Mouse (Mus musculus) neural tube, embryonic 11.5 days (tissue): ENCODE results near the gene Cenpb. TPM values are rescaled to one million over a fixed set of nuclear protein-coding genes. Genes with fewer than 3 reads are reported as not detected.

Source experiments
- ATAC-seq: fragments of 200-750 bp; cut with Nextera tagmentation; 2 replicates; pipeline ENCODE4 v1.8.0; 2017; ENCODE audit warnings: moderate number of reproducible peaks, mild to moderate bottlenecking, moderate TSS enrichment, moderate library complexity; ENCODE audit not compliant: insufficient read depth, low FRiP score, low TSS enrichment
- DNase-seq: peaks from one replicate; pipeline ENCODE4 v3.0.0-alpha.2; 2015; ENCODE audit warnings: low spot score
- H3K27ac ChIP-seq: fragments of 300-500 bp; sonication (generic); 2 replicates; pipeline ENCODE4 v1.5.1; 2014; ENCODE audit warnings: low read depth, mild to moderate bottlenecking, low read length
- H3K27me3 ChIP-seq: fragments of 300-500 bp; sonication (generic); 2 replicates; pipeline ENCODE4 v1.6.1; 2014; ENCODE audit warnings: mild to moderate bottlenecking, low read length, mixed read lengths; ENCODE audit not compliant: control insufficient read depth, insufficient read depth
- H3K36me3 ChIP-seq: fragments of 300-500 bp; sonication (generic); 2 replicates; pipeline ENCODE4 v1.6.1; 2014; ENCODE audit warnings: mild to moderate bottlenecking, low read length, moderate library complexity, mixed read lengths; ENCODE audit not compliant: control insufficient read depth, insufficient read depth
- H3K4me1 ChIP-seq: fragments of 300-500 bp; sonication (generic); 2 replicates; pipeline ENCODE4 v1.6.1; 2014; ENCODE audit warnings: low read length, mixed read lengths; ENCODE audit not compliant: control insufficient read depth, insufficient read depth
- H3K4me2 ChIP-seq: fragments of 300-500 bp; sonication (generic); 2 replicates; pipeline ENCODE4 v1.6.1; 2014; ENCODE audit warnings: low read depth, mild to moderate bottlenecking, moderate library complexity
- H3K4me3 ChIP-seq: fragments of 300-500 bp; sonication (generic); 2 replicates; pipeline ENCODE4 v1.5.1; 2014; ENCODE audit warnings: low read depth, low read length
- H3K9ac ChIP-seq: fragments of 300-500 bp; sonication (generic); 2 replicates; pipeline ENCODE4 v1.6.1; 2014; ENCODE audit warnings: mild to moderate bottlenecking, low read length
- H3K9me3 ChIP-seq: fragments of 300-500 bp; sonication (generic); 2 replicates; pipeline ENCODE4 v1.6.1; 2016; ENCODE audit warnings: low read length; ENCODE audit not compliant: control insufficient read depth
- WGBS: fragments of 180-500 bp; shearing (Covaris S2); extraction: QIAGEN DNeasy Blood & Tissue Kit; methylation state at CpG from one replicate; pipeline ENCODE4 v1.1.7; 2014; 5-methylcytosine and 5-hydroxymethylcytosine counted together
- polyA plus RNA-seq: library from polyadenylated mRNA; unstranded; fragments of >200 nt; fragmentation: Nextera tagmentation; extraction: Ambion mirVana; gene quantifications from 2 replicates; pipeline ENCODE4 v1.2.1, GENCODE M21; 2014

The Cenpb gene
- polyA plus RNA-seq, 1 experiment from 2014 or later: 10.8 TPM

DNA sequence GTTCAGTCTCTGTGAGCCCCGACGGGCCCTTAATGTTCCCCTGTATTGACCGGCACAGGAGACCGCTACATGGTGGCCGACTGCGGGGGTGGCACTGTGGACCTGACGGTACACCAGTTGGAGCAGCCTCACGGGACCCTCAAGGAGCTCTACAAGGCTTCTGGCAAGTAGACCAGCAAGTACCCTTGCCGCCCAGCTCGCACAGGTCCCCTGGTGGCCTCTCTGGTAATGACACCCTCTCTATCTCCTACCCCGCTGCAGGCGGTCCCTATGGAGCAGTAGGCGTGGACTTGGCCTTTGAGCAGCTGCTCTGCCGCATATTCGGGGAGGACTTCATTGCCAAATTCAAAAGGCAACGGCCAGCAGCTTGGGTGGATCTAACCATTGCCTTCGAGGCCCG lies 37.3 kb downstream of the Cenpb start:
- no peak overlapping the region for H3K27ac ChIP-seq
- H3K36me3 ChIP-seq: peaks cover 21% of the 10 kb centered on the region
- H3K4me1 ChIP-seq: no peaks in the 10 kb centered on the region
- no peak overlapping the region for H3K4me3 ChIP-seq
- WGBS: 22% methylated on average over 18 of the region's 18 CpGs
- H3K27me3 ChIP-seq: no peaks in the 10 kb centered on the region
- H3K9me3 ChIP-seq: no peaks in the 10 kb centered on the region
- H3K9ac ChIP-seq: no peak overlapping the region
- DNase-seq (peak; percentile 77), ATAC-seq (peak; percentile 50)
- peak overlapping the region; percentile 9; the same call in 1 of the 2 replicates for H3K4me2 ChIP-seq

DNA sequence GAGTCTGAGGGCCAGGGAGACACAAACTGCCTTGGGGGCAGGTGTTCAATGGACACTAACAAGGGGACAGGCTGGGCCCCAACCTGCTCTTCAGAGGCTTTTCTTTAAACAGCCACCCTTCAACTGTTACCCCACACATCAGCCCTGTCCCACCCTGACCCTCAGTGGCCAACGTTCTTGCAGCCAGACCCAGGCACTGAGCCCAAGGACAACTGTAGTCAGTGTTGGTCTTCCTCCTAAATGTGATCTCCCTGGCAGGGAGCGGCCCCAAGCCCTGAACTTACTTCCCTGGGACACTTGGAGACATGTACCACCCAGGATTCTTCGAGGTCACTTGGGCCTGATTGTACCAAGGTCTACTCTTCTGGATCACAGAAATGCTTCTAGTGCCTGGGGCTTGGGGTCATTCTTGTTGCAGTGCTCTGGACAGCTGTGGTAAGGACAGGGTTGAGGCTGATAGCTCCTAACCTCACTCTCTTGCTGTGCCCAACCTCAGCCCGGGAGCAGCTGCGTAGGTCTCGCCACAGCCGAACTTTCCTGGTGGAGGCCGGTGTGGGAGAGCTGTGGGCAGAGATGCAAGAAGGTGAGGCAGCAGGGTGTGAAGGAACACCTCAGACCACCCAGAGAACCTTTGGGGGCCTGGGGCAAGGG lies 38.4 kb downstream of the Cenpb start:
- Histone ChIP-seq H3K27me3 (no peaks in the 10 kb centered on the region), H3K4me1 (no peaks in the 10 kb centered on the region), H3K4me2 (no peak overlapping the region), H3K36me3 (peaks cover 18% of the 10 kb centered on the region), H3K27ac (no peak overlapping the region), H3K9me3 (no peaks in the 10 kb centered on the region), H3K9ac (no peak overlapping the region), H3K4me3 (no peak overlapping the region)
- ATAC-seq (no peak), DNase-seq (no peak)
- WGBS: 93% methylated on average over 8 of the region's 8 CpGs

DNA sequence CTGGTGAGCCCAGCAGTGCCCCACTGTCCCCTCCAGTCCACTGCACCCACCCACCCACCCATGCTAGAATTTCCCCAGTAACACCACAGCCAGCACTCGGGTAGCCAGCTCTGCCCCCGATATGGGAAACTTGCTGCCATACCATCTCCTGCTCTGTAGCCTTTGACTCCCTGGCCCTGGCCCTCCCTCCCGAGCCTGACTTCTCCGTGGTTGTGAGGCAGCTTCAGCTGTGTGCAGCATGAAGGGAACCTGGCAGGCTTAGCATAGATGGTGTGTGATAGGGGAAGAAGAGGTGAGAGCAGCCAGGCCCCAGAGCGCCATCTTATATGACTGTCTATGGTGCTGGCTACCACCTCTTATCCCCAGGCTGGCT lies 39.3 kb downstream of the Cenpb start:
- 80% methylated on average over 5 of the region's 5 CpGs for WGBS
- ATAC-seq: no peak

DNA sequence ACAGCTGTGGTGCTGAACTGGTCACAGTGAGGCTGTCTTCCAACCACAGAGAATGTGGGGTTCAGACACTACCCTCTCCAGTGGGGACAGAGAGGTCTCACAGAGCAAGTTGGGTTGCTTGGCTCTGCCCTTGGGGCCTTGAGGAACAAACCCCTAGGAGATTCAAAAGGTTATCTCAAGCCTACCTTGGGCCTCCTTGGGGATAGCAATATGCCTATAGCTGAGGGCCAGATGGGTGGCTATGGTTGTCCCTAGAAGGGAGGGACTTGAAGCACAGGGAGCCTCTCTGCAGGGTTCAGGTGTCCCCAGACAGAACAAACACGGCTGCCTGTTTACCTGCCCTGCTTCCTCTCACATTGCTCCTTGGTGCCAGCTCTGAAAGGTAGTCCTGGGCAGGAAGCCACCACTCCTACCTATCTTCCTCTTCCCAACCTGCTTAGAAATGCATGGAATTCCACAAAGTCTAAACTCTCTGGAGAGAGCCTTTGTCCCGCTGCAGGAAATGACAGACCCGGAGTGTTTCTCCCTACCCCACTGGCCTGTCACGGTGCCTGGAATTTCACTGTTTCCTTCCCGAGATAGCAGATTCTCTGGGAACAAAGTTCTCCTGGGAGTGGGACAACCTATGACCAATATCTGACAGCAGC lies 39.9 kb downstream of the Cenpb start:
- Histone ChIP-seq H3K4me1 (no peaks in the 10 kb centered on the region), H3K27ac (no peak overlapping the region), H3K4me3 (no peak overlapping the region), H3K4me2 (no peak overlapping the region), H3K9me3 (no peaks in the 10 kb centered on the region), H3K36me3 (peaks cover 11% of the 10 kb centered on the region), H3K27me3 (no peaks in the 10 kb centered on the region), H3K9ac (no peak overlapping the region)
- WGBS: 64% methylated on average over 5 of the region's 5 CpGs
- ATAC-seq (no peak), DNase-seq (no peak)

More for the DNA sequence above, 39.3 kb downstream of the Cenpb start:
- H3K9ac ChIP-seq: no peak overlapping the region
- no peak overlapping the region for H3K4me2 ChIP-seq
- no peaks in the 10 kb centered on the region for H3K4me1 ChIP-seq
- no peak overlapping the region for H3K27ac ChIP-seq
- no peak for DNase-seq
- H3K36me3 ChIP-seq: peaks cover 14% of the 10 kb centered on the region
- H3K27me3 ChIP-seq: no peaks in the 10 kb centered on the region
- no peaks in the 10 kb centered on the region for H3K9me3 ChIP-seq
- H3K4me3 ChIP-seq: no peak overlapping the region

DNA sequence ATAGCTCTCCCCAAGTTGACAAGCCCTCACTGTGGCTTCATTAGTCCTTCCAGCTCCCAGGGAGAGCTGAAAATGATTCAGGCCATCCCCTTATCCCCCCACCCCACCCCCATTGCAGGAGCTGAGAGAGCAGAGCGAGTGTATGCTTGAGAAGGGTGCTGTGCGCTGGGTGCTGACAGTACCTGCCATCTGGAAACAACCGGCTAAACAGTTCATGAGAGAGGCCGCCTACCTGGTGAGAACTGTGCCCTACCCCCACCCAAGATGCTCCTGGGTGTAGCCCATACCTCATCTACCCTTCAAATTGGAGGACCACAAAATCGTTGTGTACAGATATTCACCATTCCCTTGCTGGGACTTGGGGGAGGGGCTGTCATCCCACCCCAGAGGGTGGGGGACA lies 40.6 kb downstream of the Cenpb start:
- no peaks in the 10 kb centered on the region for H3K9me3 ChIP-seq
- H3K4me3 ChIP-seq: no peak overlapping the region
- DNase-seq (no peak), ATAC-seq (no peak)
- no peak overlapping the region for H3K27ac ChIP-seq
- H3K36me3 ChIP-seq: peaks cover 4% of the 10 kb centered on the region
- no peak overlapping the region for H3K9ac ChIP-seq
- H3K4me1 ChIP-seq: no peaks in the 10 kb centered on the region
- WGBS: 92% methylated on average over 5 of the region's 5 CpGs
- H3K4me2 ChIP-seq: no peak overlapping the region
- no peaks in the 10 kb centered on the region for H3K27me3 ChIP-seq

DNA sequence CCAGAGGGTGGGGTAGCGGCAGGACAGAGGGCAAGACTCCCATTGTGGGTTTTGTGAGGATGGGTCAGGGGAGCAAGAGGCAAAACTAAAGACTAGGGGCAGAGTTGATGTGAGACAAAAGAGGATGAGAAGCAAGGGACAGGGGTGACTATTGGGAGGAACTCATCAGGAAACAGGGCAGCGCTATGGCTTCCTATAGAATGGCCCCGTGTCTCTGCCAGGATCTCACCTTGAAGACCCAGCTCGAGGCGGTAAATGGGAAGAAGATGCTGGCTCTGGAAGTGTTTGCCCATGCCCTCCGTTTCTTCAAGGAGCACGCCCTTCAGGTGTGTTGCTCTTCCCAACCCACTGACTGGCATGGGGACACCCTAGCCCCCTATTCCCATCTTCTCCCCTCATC lies 41.1 kb downstream of the Cenpb start:
- no peak for DNase-seq

DNA sequence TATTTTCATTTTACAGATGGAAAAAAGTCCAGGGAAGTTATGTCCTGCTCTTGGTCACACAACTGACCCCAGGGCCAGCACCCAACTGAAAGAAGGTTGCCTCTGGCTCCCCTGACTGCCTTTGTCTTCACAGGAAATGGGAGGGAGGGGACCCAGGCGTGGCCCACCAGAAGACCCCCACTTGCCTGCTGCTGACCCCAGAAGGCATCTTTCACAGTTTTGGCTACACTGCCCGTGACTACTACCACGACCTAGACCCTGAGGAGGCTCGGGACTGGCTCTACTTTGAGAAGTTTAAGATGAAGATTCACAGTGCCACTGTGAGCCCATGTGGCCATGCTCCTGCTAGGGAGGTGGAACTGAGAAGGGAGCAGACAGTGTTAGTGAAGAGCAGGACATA lies 41.6 kb downstream of the Cenpb start:
- Histone ChIP-seq H3K4me1 (no peaks in the 10 kb centered on the region), H3K36me3 (peaks cover 6% of the 10 kb centered on the region), H3K4me3 (no peak overlapping the region), H3K27me3 (no peaks in the 10 kb centered on the region), H3K9me3 (no peaks in the 10 kb centered on the region), H3K27ac (no peak overlapping the region), H3K9ac (no peak overlapping the region), H3K4me2 (no peak overlapping the region)
- DNase-seq: no peak
- no peak for ATAC-seq
- 89% methylated on average over 4 of the region's 4 CpGs for WGBS

More for the DNA sequence above, 41.1 kb downstream of the Cenpb start:
- Histone ChIP-seq H3K4me2 (no peak overlapping the region), H3K27ac (no peak overlapping the region), H3K9ac (no peak overlapping the region), H3K4me1 (no peaks in the 10 kb centered on the region), H3K4me3 (no peak overlapping the region), H3K9me3 (no peaks in the 10 kb centered on the region), H3K27me3 (no peaks in the 10 kb centered on the region), H3K36me3 (peaks cover 6% of the 10 kb centered on the region)
- 90% methylated on average over 7 of the region's 7 CpGs for WGBS
- no peak for ATAC-seq

DNA sequence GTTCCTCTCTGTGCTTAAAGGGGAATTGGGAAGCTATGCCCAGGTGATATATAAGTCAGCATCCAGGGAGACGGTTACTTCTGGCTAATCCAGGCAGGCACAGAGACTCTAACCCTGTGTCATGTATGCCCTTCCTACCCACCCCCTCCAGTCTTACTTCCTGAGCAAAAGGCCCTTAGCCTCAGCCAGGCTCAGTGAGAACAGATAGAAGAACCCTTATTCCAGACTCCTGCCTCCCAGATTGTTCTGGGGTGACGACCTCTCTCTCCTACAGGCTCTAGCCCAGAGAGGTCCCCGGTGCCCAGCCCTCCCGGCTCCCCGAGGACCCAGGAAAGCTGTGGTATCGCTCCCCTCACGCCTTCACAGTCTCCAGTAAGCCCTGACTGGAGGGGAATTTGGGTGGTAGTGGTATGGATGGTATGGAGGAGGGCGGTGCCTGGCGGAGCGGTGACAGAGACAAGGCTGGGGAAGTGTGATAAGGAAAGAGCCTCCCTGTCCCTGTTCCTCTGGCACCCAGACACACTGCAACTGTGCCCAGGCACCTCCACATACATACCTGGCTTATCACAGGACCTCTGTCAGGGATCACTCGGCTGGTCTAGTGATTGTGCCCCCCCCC lies 44.2 kb downstream of the Cenpb start:
- peaks cover 2% of the 10 kb centered on the region; the same call in 1 of the 2 replicates for H3K36me3 ChIP-seq
- ATAC-seq (no peak), DNase-seq (no peak)
- H3K27me3 ChIP-seq: no peaks in the 10 kb centered on the region
- H3K4me1 ChIP-seq: no peaks in the 10 kb centered on the region
- no peak overlapping the region for H3K9ac ChIP-seq
- no peak overlapping the region for H3K4me3 ChIP-seq
- no peak overlapping the region for H3K4me2 ChIP-seq
- no peak overlapping the region for H3K27ac ChIP-seq
- no peaks in the 10 kb centered on the region for H3K9me3 ChIP-seq
- whole genome bisulfite sequencing: 72% methylated on average over 11 of the region's 11 CpGs
